Mouse (Mus musculus) urinary bladder, postnatal 25 days (tissue): Measurements from ENCODE around the gene Rgsl1.
"Not testable (repeated sequence)": the region's sequence is repeated elsewhere in the genome, so short reads cannot be mapped to it uniquely, and the experiment has no call there.

Source experiments
- DNase-seq: peaks from one replicate; pipeline ENCODE4 v3.0.0; 2022; ENCODE audit warnings: low spot score

Gene Rgsl1

GRCm38 (mm10) chr1:153775174-153775573 lies 68.8 kb downstream of the Rgsl1 start:
- no peak for DNase-seq

- no peak for DNase-seq
Observed at GRCm38 (mm10) chr1:153770776-153771167, 73.2 kb downstream of the Rgsl1 start.

- no peak for DNase-seq
Observed at GRCm38 (mm10) chr1:153769998-153770775, 73.8 kb downstream of the Rgsl1 start.

GRCm38 (mm10) chr1:153769571-153769970 lies 74.4 kb downstream of the Rgsl1 start:
- not testable (repeated sequence) for DNase-seq

- no peak for DNase-seq
Observed at GRCm38 (mm10) chr1:153768465-153768864, 75.5 kb downstream of the Rgsl1 start.

- DNase-seq = no peak
Observed at GRCm38 (mm10) chr1:153767281-153767680, 76.7 kb downstream of the Rgsl1 start.

GRCm38 (mm10) chr1:153766298-153766697 lies 77.6 kb downstream of the Rgsl1 start:
- no peak for DNase-seq

- no peak for DNase-seq
Observed at GRCm38 (mm10) chr1:153764136-153764535, 79.8 kb downstream of the Rgsl1 start.

GRCm38 (mm10) chr1:153753725-153754464 lies 90.0 kb downstream of the Rgsl1 start:
- no peak for DNase-seq

- DNase-seq = no peak
Observed at GRCm38 (mm10) chr1:153752521-153752920, 91.4 kb downstream of the Rgsl1 start.

GRCm38 (mm10) chr1:153751763-153752301 lies 92.1 kb downstream of the Rgsl1 start:
- DNase-seq = peak; percentile 22

GRCm38 (mm10) chr1:153750054-153750453 lies 93.9 kb downstream of the Rgsl1 start:
- DNase-seq = no peak

GRCm38 (mm10) chr1:153749211-153749801 lies 94.6 kb downstream of the Rgsl1 start, which contains the start of gene Rnasel:
Gene Rnasel, plus strand, starts transcription at chr1:153749426.
- DNase-seq = peak; percentile 62

- DNase-seq = no peak
Observed at GRCm38 (mm10) chr1:153748549-153748948, 95.4 kb downstream of the Rgsl1 start.

GRCm38 (mm10) chr1:153747861-153748530 lies 95.9 kb downstream of the Rgsl1 start:
- DNase-seq = no peak

- peak; percentile 72 for DNase-seq
Observed at GRCm38 (mm10) chr1:153746728-153747127, 97.2 kb downstream of the Rgsl1 start.

- no peak for DNase-seq
Observed at GRCm38 (mm10) chr1:153746119-153746670, 97.7 kb downstream of the Rgsl1 start.

- DNase-seq = peak; percentile 83
Observed at GRCm38 (mm10) chr1:153742374-153743155, 101.4 kb downstream of the Rgsl1 start.

- no peak for DNase-seq
Observed at GRCm38 (mm10) chr1:153741551-153742316, 102.2 kb downstream of the Rgsl1 start.

GRCm38 (mm10) chr1:153740775-153741400 lies 103.1 kb downstream of the Rgsl1 start:
- no peak for DNase-seq
